Mouse (Mus musculus): ENCODE data around the gene Mrto4. TPM values are rescaled to one million over a fixed set of nuclear protein-coding genes. Genes with fewer than 3 reads are reported as not detected.

Mrto4 gene
- polyA plus RNA-seq, 1 experiment from 2014 or later: 259 TPM

DNA sequence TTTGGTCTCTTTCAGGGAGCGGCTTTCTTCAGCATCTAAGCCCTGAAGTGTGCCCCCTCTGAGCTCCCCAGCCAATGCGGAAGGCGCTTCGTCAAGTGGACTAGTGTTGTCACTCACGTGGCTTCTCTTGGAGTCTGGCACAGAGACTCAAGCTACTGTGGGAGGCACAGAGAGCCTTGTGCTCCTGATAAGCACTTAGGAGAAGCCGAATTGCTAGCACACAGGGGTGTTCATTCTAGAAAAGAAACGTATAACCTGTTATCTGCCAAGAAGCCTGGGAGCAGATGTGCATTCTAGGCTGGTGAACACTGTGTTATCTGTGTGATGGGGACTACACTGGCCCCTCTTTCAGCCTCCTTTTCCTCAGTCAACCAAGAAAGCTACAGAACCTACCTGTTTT lies 16.9 kb downstream of the Mrto4 start:
- H3K4me2 ChIP-seq: peak overlapping the region; percentile 78
- no peaks in the 10 kb centered on the region for H3K36me3 ChIP-seq (ENCODE audit: control insufficient read depth, insufficient read depth, low read length)
- peak; percentile 91 for ATAC-seq (replicated peaks; ENCODE audit: low FRiP score)
- 0 out of 2 replicates have a peak, but pooled peaks cover 2% of the 10 kb centered on the region for H3K27me3 ChIP-seq (replicated peaks; ENCODE audit: control insufficient read depth, insufficient read depth, low read length)
- H3K9ac ChIP-seq (ENCODE audit: low read depth, low read length): peak overlapping the region; percentile 20
- peaks cover 6% of the 10 kb centered on the region for H3K4me1 ChIP-seq (replicated peaks; ENCODE audit: control insufficient read depth, insufficient read depth, low read length)
- no peaks in the 10 kb centered on the region for H3K9me3 ChIP-seq (ENCODE audit: control insufficient read depth, low read length)
- peak overlapping the region; percentile 62 for H3K4me3 ChIP-seq (ENCODE audit: low read depth, low read length)
- 28% methylated on average over 7 of the region's 7 CpGs for WGBS
- peak overlapping the region; percentile 83 for H3K27ac ChIP-seq (ENCODE audit: low read depth, low read length)
- no peak for DNase-seq (ENCODE audit: low spot score)

DNA sequence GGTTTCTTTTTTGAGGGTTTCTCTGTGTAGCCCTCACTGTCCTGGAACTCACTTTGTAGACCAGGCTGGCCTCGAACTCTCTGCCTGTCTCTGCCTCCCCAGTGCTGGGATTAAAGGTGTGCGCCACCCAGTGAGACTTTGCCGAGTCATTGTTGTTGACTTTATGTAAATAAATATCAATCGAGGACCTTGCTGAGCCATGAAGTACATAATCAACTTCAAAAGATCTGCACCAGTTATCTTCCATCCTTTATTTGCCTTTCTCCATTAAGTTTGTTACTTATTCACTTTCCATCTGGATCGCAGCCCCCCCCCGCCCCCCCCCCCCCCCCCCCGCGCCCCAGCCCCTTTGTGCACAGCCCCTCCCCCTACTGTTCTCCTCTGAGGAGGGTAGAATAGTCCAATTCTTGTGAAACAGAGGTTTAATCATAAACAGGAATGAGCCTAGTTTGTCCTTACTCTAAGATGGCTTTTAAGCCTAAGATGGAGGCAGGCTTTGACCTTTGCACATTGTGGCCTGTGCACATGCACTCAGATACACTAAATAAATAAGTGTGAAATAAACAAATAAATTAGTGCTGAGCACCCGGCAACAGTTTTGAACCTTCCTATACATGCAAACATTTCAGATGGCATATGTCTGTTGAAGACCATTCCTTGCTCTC lies 17.6 kb downstream of the Mrto4 start:
- DNase-seq (ENCODE audit: low spot score): no peak
- Histone ChIP-seq H3K4me2 (peak overlapping the region; percentile 78), H3K9ac (ENCODE audit: low read depth, low read length) (peak overlapping the region; percentile 20), H3K27me3 (replicated peaks; ENCODE audit: control insufficient read depth, insufficient read depth, low read length) (0 out of 2 replicates have a peak, but pooled peaks cover 2% of the 10 kb centered on the region), H3K4me3 (ENCODE audit: low read depth, low read length) (peak overlapping the region; percentile 7; the same call in 1 of the 2 replicates), H3K4me1 (replicated peaks; ENCODE audit: control insufficient read depth, insufficient read depth, low read length) (peaks cover 6% of the 10 kb centered on the region), H3K36me3 (ENCODE audit: control insufficient read depth, insufficient read depth, low read length) (no peaks in the 10 kb centered on the region), H3K9me3 (ENCODE audit: control insufficient read depth, low read length) (no peaks in the 10 kb centered on the region), H3K27ac (ENCODE audit: low read depth, low read length) (peak overlapping the region; percentile 83)
- ATAC-seq (replicated peaks; ENCODE audit: low FRiP score): no peak
- 49% methylated on average over 7 of the region's 9 CpGs for WGBS

DNA sequence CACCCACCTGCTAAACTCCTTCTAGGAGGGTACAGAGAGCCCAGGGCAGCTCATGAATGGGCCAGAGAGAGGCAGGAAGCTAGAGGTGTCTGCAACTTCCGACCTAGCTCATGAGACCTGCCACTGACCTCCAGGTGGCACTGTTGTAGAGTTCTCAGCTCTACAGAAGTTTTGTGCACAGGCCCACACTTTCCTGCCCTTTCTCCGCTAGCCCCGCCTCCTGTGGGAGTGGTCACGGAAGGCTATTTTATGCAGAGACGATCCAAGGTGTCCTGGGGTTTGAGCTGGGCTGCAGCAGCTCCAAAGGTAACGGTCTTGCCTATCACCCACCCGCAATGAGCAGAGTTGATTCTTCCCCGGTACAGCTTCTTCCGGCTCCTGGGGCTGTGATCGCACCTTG lies 21.8 kb downstream of the Mrto4 start:
- Histone ChIP-seq H3K4me3 (ENCODE audit: low read depth, low read length) (peak overlapping the region; percentile 42), H3K27ac (ENCODE audit: low read depth, low read length) (no peak overlapping the region), H3K4me1 (replicated peaks; ENCODE audit: control insufficient read depth, insufficient read depth, low read length) (peaks cover 4% of the 10 kb centered on the region), H3K36me3 (ENCODE audit: control insufficient read depth, insufficient read depth, low read length) (no peaks in the 10 kb centered on the region), H3K27me3 (replicated peaks; ENCODE audit: control insufficient read depth, insufficient read depth, low read length) (no peaks in the 10 kb centered on the region), H3K9me3 (ENCODE audit: control insufficient read depth, low read length) (no peaks in the 10 kb centered on the region), H3K4me2 (peak overlapping the region; percentile 69), H3K9ac (ENCODE audit: low read depth, low read length) (peak overlapping the region; percentile 64)
- ATAC-seq (replicated peaks; ENCODE audit: low FRiP score): peak; percentile 83
- peak; percentile 78 for DNase-seq (ENCODE audit: low spot score)
- WGBS: 8% methylated on average over 10 of the region's 10 CpGs

DNA sequence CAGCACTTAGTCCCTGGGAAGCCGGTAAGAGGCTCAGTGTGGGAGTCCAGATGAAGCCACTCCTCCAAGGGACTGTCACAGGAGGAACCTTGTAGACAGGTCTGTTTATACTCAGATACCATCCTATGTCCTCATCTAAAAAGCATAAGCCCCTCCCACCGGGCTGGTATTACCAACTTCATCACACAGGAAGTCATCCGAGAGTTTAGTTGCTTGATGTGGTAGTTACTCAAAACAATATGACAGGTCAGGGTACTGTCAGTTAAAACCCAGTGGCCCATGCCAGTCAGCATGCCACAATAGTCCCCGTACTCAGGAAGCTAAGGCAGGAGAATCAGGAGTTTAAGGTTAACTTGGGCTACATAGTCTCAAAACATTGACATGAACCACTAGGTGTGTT lies 32.6 kb downstream of the Mrto4 start:
- Histone ChIP-seq H3K9me3 (ENCODE audit: control insufficient read depth, low read length) (no peaks in the 10 kb centered on the region), H3K4me1 (replicated peaks; ENCODE audit: control insufficient read depth, insufficient read depth, low read length) (no peaks in the 10 kb centered on the region), H3K36me3 (ENCODE audit: control insufficient read depth, insufficient read depth, low read length) (peaks cover 6% of the 10 kb centered on the region; the same call in 1 of the 2 replicates), H3K4me2 (no peak overlapping the region), H3K27ac (ENCODE audit: low read depth, low read length) (no peak overlapping the region), H3K9ac (ENCODE audit: low read depth, low read length) (no peak overlapping the region), H3K27me3 (replicated peaks; ENCODE audit: control insufficient read depth, insufficient read depth, low read length) (no peaks in the 10 kb centered on the region), H3K4me3 (ENCODE audit: low read depth, low read length) (no peak overlapping the region)
- DNase-seq (ENCODE audit: low spot score) (no peak), ATAC-seq (replicated peaks; ENCODE audit: low FRiP score) (no peak)
- 91% methylated on average over 4 of the region's 4 CpGs for WGBS

DNA sequence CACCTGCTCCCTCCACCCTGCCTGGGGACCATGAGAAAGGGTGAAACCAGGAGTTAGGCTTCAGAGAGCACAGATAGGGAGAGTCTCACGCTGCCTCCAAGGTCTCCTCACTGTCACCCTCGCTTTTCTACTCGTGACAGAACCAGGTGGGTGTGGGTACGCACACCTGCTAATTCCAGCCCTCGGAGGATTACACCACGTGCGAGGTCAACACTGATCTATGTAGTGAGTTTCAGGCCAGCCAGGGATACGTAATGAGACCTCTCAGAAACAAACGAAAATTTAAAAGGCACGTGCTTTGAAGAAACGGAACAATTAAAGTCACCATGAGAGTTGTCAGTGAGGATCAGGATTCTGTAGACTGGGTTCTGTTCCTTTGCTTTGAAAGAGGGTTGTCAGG lies 33.9 kb downstream of the Mrto4 start:
- Histone ChIP-seq H3K27ac (ENCODE audit: low read depth, low read length) (no peak overlapping the region), H3K4me3 (ENCODE audit: low read depth, low read length) (no peak overlapping the region), H3K36me3 (ENCODE audit: control insufficient read depth, insufficient read depth, low read length) (peaks cover 6% of the 10 kb centered on the region), H3K27me3 (replicated peaks; ENCODE audit: control insufficient read depth, insufficient read depth, low read length) (no peaks in the 10 kb centered on the region), H3K9ac (ENCODE audit: low read depth, low read length) (no peak overlapping the region), H3K9me3 (ENCODE audit: control insufficient read depth, low read length) (no peaks in the 10 kb centered on the region), H3K4me1 (replicated peaks; ENCODE audit: control insufficient read depth, insufficient read depth, low read length) (no peaks in the 10 kb centered on the region), H3K4me2 (no peak overlapping the region)
- 91% methylated on average over 11 of the region's 11 CpGs for WGBS
- DNase-seq (ENCODE audit: low spot score) (no peak), ATAC-seq (replicated peaks; ENCODE audit: low FRiP score) (no peak)

DNA sequence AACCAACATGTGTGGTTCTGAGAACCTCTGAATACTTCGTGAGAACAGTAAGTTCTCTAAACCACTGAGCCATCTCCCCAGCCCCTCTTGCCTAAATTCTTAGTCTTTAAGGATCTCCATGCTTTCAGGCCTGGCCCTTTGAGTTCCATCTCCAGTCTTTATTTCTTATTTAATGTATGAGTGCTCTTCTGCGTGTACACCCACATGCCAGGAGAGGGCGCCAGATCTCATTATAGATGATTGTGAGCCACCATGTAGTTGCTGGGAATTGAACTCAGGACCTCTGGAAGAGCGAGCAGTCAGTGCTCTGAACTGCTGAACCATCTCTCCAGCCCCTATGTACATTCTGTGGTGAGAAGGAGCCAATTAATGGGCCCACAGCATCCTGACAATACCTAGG lies 39.7 kb downstream of the Mrto4 start:
- 46% methylated on average over 4 of the region's 4 CpGs for whole genome bisulfite sequencing
- H3K9me3 ChIP-seq (ENCODE audit: control insufficient read depth, low read length): no peaks in the 10 kb centered on the region
- no peaks in the 10 kb centered on the region for H3K27me3 ChIP-seq (replicated peaks; ENCODE audit: control insufficient read depth, insufficient read depth, low read length)
- peaks cover 14% of the 10 kb centered on the region for H3K4me1 ChIP-seq (replicated peaks; ENCODE audit: control insufficient read depth, insufficient read depth, low read length)
- no peak overlapping the region for H3K9ac ChIP-seq (ENCODE audit: low read depth, low read length)
- H3K27ac ChIP-seq (ENCODE audit: low read depth, low read length): no peak overlapping the region
- no peak overlapping the region for H3K4me3 ChIP-seq (ENCODE audit: low read depth, low read length)
- DNase-seq (ENCODE audit: low spot score) (no peak), ATAC-seq (replicated peaks; ENCODE audit: low FRiP score) (no peak)
- H3K4me2 ChIP-seq: peak overlapping the region; percentile 100
- H3K36me3 ChIP-seq (ENCODE audit: control insufficient read depth, insufficient read depth, low read length): peaks cover 3% of the 10 kb centered on the region

DNA sequence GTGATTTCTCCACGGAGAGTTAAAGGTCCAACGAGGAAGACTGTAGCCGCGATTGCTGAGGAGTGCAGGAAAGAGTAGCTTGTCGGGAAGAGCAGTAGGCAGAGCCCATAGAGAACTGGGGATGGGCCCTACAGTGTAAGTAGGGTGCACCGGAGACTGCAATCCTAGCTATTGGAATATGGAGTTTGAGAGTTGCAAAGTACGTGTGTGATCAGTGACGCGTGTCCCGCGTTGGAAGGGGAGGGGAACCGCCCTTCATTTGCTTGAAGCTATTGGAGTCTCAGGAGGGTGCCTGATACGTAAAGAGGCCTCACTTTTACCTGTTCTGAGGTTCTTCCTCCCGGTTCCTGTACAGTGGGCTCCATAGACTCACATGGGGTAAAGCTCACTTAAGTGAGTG lies 40.7 kb downstream of the Mrto4 start:
- H3K4me2 ChIP-seq: peak overlapping the region; percentile 100
- no peaks in the 10 kb centered on the region for H3K27me3 ChIP-seq (replicated peaks; ENCODE audit: control insufficient read depth, insufficient read depth, low read length)
- DNase-seq (ENCODE audit: low spot score) (no peak), ATAC-seq (replicated peaks; ENCODE audit: low FRiP score) (no peak)
- peak overlapping the region; percentile 94 for H3K4me3 ChIP-seq (ENCODE audit: low read depth, low read length)
- H3K9ac ChIP-seq (ENCODE audit: low read depth, low read length): peak overlapping the region; percentile 94
- H3K9me3 ChIP-seq (ENCODE audit: control insufficient read depth, low read length): no peaks in the 10 kb centered on the region
- H3K27ac ChIP-seq (ENCODE audit: low read depth, low read length): no peak overlapping the region
- WGBS: 24% methylated on average over 14 of the region's 14 CpGs
- peaks cover 14% of the 10 kb centered on the region for H3K4me1 ChIP-seq (replicated peaks; ENCODE audit: control insufficient read depth, insufficient read depth, low read length)
- peaks cover 3% of the 10 kb centered on the region for H3K36me3 ChIP-seq (ENCODE audit: control insufficient read depth, insufficient read depth, low read length)

DNA sequence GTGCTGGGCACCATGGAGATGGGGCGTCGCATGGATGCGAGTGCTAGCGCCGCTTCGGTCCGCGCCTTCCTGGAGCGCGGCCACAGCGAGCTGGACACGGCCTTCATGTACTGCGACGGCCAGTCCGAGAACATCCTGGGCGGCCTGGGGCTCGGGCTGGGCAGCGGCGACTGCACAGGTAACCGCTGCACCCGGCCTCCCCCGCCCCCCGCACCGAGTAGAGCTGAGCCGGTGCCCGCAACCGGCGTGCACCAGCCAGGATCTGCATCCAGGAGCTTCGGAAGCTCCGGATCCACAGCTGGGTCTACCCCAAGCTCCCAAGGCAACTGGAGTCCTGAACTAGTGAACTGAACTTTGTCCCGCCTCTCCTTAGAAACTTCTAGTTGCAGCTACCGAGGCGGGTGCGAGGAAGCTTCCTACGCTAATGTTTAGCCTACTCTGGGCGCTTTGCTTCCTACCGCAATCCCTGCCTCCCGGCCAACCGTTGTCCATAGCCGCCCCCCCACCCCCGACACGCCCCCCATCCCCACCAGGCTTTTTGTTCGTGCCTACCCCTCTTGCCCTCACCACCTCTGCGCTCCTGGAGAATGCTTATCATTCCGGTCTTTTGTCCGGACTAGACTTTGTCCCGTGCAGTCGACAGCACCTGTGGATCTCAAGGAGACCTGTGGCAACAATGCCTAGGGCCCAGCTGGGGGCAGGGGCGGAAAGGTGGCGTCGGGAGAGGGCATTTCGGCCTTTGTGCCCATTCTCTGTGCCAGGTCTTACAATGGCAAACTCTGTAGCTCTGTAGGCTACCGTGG lies 41.3 kb downstream of the Mrto4 start:
- Histone ChIP-seq H3K9me3 (ENCODE audit: control insufficient read depth, low read length) (no peaks in the 10 kb centered on the region), H3K27me3 (replicated peaks; ENCODE audit: control insufficient read depth, insufficient read depth, low read length) (no peaks in the 10 kb centered on the region), H3K27ac (ENCODE audit: low read depth, low read length) (peak overlapping the region; percentile 75), H3K4me2 (peak overlapping the region; percentile 100), H3K9ac (ENCODE audit: low read depth, low read length) (peak overlapping the region; percentile 94), H3K36me3 (ENCODE audit: control insufficient read depth, insufficient read depth, low read length) (peaks cover 3% of the 10 kb centered on the region), H3K4me3 (ENCODE audit: low read depth, low read length) (peak overlapping the region; percentile 94), H3K4me1 (replicated peaks; ENCODE audit: control insufficient read depth, insufficient read depth, low read length) (peaks cover 14% of the 10 kb centered on the region)
- ATAC-seq (replicated peaks; ENCODE audit: low FRiP score): peak; percentile 50
- no peak for DNase-seq (ENCODE audit: low spot score)
- WGBS: under 1% methylated on average over 53 of the region's 53 CpGs

Measured in liver, embryonic 11.5 days (tissue).